Mouse (Mus musculus) 3134 (cell line): Measurements from ENCODE around the gene Ttll9.

Experiments used
- DNase-seq: peaks from one replicate; pipeline ENCODE4 v3.0.0-alpha.2; 2011; ENCODE audit warnings: low spot score; ENCODE audit not compliant: insufficient read length; ENCODE audit errors: extremely low read depth

Ttll9 gene

GRCm38 (mm10) chr2:153047828-153048465 is 85.7 kb downstream of the Ttll9 start:
- DNase-seq = no peak

GRCm38 (mm10) chr2:153049288-153049996 is 87.2 kb downstream of the Ttll9 start:
- peak; percentile 64 for DNase-seq

DNA sequence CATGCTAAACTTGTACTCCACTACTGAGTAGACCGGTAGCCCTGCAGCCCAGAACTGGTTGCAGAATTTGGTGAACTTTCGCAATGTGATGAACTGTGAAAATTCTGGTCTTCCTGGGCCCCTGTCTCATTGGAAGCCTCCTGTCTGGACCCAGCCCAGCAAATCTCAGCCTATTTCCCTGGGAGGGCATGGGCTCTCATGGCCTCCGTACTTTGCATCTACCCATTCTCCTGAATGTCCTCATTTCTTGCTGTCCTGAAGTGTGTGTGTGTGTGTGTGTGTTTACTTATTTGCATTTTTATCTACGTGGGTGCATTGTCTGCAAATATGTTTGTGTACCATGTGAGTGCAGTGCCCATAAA is 87.7 kb downstream of the Ttll9 start:
- no peak for DNase-seq

DNA sequence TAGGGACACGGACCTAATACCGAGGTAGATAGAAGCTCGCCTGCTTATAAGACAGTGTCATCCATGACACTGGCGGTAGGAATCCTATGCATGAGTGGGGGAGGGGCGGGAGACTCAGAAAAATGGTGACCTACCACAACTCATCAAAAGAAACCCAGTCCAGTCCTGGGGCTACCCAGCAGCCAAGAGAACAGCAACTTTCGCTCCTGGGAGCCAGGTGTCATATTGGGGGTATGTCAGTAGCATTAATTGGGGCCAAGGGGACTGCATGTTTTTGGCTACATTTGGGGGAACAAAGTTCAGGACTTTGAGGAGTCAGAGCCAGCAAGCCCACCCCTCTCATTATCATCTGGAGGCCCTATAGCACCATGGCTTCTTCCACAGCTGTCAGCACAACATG is 88.8 kb downstream of the Ttll9 start:
- DNase-seq = no peak

DNA sequence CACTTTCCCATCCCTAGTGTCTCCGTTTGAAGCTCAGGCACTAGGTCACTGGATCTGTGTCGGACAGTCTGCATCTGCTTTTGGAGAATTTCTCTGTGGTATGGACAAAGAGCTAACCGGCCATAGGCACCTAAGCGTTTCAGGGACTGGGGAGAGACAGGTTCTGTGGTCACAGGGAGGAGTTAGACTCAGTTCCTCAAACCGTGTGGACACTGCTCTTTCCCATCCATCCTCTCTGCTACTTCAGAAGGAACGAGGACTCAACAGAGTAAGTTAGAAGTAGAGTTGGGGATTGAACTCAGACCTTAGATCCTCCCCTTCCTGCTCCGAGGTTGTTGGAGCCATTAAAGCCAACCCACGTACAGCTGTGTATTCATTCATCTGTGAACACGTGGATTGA is 89.3 kb downstream of the Ttll9 start:
- no peak for DNase-seq

DNA sequence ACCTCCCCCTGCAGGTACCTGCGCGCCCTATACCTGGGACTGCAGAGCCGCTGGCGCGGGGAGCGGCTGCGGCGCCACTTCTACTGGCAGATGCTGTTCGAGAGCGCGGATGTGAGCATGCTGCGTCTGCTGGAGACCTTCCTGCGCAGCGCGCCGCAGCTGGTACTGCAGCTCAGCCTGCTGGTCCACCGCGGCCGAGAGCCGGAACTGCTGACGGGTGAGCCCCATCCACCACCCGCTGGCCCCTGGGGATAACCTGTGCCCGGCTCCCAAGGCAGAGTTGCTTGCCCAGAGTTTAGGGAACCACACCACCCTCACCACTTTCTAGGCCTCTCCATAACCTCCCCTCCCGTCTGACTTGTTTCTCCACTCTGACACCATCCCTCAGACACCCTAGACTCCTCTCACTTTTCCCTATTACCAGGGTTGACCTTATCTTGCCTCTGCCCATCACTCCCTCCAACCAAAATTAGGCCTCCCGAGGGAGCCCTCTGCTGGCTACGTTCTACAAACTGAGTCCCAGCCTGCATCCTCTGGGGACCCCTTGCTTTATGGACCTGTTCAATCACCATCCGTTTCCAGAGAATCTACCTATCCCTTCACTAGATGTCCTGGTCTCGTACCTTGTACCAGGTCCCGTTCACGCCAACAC is 90.5 kb downstream of the Ttll9 start:
- DNase-seq = no peak

GRCm38 (mm10) chr2:153053896-153054295 is 91.6 kb downstream of the Ttll9 start:
- DNase-seq = no peak

- no peak for DNase-seq
These were observed 93.1 kb downstream of the Ttll9 start for GRCm38 (mm10) chr2:153055270-153055920.
